Mouse (Mus musculus): Measurements from ENCODE around the gene Slc35e1.

- TF ChIP-seq CTCF (IDR thresholded peaks at IDR 0.05; ENCODE audit: borderline replicate concordance, extremely low read depth, insufficient read depth, insufficient read length) (no peak), POLR2A (IDR thresholded peaks at IDR 0.05; ENCODE audit: borderline replicate concordance, extremely low read depth, insufficient read depth, insufficient read length, poor library complexity, severe bottlenecking) (no peak)
These were observed 34.6 kb downstream of the Slc35e1 start for GRCm38 (mm10) chr8:72457806-72458205.
